Mouse (Mus musculus) cortical plate, adult 2 months (tissue): ENCODE results near the gene Thbs3.

ENCODE experiments used
- CTCF ChIP-seq: fragments of 200-500 bp; IDR thresholded peaks from 2 replicates; pipeline ENCODE4 v1.5.1; 2011; ENCODE audit warnings: mild to moderate bottlenecking, control low read depth, low read length; ENCODE audit not compliant: insufficient read depth; ENCODE audit errors: extremely low read depth
- POLR2A ChIP-seq: fragments of 200-500 bp; IDR thresholded peaks from 2 replicates; pipeline ENCODE4 v1.6.1; 2011; ENCODE audit warnings: mild to moderate bottlenecking, low read length, control low read depth; ENCODE audit not compliant: insufficient read depth; ENCODE audit errors: extremely low read depth

- TF ChIP-seq CTCF (no peak), POLR2A (no peak)
Observed at GRCm38 (mm10) chr3:89254994-89255393, 40.0 kb downstream of the Thbs3 start.
